Mouse (Mus musculus): ENCODE data around the gene Cradd.

Cradd gene

DNA sequence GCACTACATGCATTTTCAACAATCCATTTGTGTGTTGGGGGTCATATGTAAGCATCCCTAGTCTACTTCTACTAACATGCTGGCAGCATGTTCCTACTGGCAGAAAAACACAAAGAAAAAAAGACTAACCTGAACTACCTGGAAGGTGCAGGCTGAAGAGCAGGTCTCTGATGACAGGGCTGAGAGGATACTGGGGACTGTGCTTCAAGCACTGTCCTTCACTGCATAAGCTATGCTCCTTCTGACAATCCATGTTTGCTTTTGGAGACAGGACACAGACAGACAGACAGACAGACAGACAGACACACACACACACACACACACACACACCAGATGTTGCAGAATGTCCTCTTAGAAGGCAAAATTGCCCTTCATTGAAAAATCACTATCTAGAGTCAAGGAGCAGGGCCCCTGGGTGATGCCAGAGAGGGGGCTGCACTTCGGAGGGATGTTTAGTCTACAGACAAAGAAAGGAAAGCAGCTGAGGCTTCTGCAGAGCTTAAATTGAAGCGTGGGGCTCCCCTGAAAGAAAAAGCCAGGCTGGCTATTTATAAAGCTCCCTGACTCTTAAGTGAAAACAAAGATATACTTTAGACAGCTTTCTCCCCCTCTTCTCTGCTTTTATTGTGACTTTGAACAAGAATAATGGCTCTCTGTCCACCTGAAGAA, 180.4 kb downstream of the Cradd start:
- intact Hi-C loops (cut with DNase I) = no loop called here

DNA sequence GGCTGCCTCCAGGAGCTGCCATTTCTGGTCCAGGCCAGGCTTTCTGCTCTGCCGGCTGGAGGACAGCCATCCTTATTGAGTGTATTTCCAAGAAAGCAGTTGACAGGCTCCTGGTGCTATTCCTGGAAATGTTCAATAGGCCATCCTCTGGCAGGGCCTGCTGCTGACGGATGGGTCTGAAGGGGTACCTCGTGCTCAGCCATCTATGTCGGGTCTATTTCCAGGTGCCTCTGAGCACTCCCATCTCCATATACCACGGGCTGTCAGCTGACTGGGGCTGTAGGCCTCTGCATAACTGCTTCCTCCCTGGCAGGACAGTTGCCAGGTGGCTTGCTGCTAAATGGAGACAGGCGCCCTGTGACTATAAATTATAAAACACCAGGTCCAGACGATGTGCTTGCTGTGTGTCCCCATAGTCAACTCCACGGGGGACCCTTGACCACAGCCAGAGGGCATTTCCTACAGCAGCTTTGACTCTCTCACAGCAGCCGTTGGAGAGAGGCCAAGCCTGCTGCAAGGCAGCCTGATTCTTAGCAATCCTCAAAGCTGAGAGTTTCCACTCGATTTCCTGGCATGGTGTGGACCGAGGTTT, 181.0 kb downstream of the Cradd start:
- intact Hi-C loops (cut with DNase I) = no loop called here

DNA sequence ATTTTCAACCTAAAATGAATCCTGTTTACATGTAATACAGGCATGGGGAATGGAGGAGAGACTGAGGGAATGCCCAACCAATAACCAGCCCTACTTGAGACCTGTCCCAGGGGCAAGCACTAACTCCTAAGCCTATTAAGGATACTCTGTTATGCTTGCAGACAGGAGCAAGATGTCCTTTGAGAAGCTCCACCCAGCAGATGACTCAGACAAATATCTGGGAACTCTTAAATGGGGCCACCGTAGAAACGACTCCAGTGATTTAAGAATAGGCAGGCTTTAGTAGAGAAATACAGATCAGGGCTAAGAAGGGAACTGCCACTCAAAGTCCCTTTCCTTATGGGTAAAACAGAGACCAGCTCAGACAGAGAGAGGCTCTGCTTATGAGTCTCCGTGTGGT, 182.9 kb downstream of the Cradd start:
- intact Hi-C loops (cut with DNase I) = no loop called here

DNA sequence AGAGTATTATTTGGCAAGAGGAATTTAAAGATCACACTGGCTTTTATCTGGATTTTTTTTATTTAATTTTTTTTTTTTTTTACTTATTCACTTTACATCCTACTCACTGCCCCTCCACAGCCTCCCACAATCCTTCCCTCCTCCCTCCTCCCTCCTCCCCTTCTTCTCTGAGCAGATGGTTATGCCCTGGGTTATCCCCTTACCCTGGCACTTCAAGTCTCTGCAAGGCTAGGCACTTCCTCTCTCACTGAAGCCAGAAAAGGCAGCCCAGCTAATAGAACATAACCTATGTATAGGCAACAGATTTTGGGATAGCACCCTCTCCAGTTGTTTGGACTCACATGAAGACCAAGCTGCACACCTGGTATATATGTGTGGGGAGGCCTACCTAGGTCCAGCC, 183.7 kb downstream of the Cradd start:
- intact Hi-C loops (cut with DNase I) = no loop called here

DNA sequence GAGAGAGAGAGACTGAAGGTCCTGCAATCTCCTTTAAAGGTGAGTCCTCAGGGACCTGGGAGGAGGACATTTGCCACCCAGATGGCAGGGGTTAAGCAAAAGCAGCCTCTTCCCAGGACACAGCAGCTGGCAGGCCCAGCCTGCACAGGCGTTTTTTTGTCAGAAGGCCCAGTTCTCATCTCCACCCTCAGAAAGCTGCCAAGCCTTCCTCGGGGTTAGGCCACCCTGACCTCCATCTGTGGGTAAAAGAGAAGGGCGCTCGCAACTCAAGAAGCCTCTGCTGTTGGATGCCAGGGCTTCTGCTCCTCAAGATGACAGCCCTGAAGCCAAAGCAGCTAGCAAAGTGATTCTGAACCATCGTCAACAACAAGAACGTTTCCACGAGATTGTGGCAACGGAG, 184.3 kb downstream of the Cradd start:
- intact Hi-C loops (cut with DNase I) = no loop called here

- intact Hi-C loops (cut with DNase I) = no loop called here
These were observed 190.9 kb downstream of the Cradd start for GRCm38 (mm10) chr10:95133057-95133456.
